Mouse (Mus musculus) mesoderm, embryonic 11.5 days (tissue): ENCODE measurements at regions not wholly inside any gene's neighbourhood (a gene's known extent, or its start where the extent isn't known, plus 50 kb on each side); places are given as distances from the start of the nearest gene placed in this dataset.
"Not testable (repeated sequence)": the region's sequence is repeated elsewhere in the genome, so short reads cannot be mapped to it uniquely, and the experiment has no call there.

Experiments
- DNase-seq: peaks from one replicate; pipeline ENCODE4 v3.0.0-alpha.2; 2012; ENCODE audit warnings: low read depth, low spot score

DNA sequence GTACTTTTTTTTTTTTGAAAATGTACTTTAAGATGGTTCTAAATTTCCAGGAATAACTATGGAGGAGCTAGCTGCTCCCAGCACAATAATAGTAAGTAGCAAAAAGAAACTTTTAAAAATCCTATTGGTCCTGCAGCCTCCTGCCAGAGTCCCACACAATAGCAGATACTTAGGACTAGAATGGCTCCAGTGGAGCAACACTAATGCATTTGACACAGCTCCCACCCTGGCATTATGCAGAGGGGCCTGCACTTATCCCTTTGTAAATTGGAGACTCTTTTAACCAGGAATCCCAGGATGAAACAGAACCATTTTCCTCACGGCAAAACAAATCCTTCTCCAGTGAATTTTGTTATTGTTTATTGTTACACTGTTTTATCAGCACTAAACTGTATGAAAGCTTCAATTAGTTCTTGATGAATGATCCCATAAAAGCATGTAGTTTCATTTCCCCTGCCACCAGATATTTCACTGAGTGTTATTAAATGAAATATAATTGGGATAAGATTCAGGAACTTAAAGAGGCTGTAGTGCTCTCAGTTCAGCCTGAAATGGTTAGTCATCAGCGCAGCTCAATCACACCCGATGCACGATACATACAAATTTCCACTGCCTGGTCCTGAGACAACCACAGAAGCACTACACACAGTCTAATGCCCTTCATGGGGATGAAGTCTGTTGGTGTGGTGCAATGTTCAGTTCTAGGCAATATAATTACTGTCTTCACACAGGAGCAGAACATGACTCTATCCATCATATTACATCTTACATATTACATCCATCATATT lies 708.6 kb upstream of the Mms22l start:
- DNase-seq = peak; percentile 69

DNA sequence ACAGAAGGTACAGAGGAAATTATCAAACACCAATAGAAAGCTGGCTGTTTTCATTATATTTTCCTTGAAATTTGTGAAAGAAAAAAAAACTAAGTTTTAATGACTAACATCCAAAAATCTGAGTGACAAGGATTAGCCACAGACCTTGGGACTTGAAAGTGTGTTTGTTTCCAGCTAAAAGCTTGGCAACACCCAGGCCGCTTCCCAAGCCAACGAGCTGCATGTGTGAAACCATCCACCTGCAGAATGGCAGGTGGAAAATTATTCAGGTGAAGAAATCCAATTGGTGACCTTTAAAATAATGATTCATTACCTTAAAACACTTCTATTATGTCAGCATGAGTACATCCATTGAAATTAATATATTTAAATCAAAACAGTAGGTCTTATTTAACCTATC lies 672.7 kb upstream of the Mms22l start:
- no peak for DNase-seq

DNA sequence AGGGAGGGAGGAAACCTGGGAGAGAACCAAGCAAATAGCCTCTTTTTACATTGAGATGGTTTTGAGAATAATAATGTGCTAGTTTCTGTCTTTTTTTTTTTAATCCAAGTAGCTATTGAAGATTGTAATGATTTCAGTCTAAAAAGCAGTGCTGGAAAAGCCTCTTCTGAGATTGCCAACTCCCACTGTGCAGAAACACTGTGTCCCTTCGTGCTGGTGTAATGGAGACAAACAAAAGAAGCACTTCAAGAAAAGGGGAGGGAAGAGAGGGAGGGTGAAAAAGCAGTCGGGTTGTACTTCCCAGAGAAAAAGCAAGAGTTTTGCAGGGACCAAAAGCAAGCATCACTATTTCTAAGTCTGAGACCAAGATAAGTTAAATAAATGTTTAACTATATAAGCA lies 669.4 kb upstream of the Mms22l start:
- DNase-seq = no peak

DNA sequence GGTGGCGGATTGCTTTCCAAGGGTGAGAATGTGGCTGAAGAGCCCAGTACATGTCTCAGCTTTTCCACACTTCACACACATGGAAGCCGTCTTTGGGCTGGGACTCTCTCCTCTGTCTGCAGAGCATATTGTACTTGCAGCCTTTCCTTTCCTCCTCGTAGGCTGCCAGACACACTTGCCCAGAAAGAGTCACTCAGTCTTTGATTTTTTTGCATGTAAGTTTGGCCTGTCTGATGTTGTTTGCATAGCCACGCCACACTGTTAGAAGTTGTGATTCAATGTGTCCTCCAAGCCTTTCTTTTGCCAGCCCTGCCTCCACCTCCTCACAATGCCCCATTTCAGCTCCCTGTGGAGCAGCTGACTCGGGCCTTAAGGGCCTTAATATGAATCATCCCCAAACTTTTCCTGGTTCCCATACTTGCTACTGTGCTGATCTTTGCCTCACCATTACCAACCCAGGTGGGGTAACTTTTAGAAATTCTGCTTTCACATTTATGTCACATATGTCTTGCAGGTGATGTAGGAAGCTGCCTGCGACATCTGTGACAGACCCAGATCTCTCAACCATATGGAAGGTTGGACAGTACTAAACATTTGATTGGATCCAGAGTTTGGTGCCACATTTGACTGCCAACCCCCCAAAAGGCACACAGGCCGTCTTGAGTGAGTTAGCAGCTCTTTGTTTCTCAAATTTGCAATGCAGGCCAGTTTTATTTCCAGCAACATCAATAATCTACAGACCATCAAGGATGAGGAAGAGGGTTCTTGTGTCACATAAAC lies 663.7 kb upstream of the Mms22l start:
- DNase-seq = no peak

DNA sequence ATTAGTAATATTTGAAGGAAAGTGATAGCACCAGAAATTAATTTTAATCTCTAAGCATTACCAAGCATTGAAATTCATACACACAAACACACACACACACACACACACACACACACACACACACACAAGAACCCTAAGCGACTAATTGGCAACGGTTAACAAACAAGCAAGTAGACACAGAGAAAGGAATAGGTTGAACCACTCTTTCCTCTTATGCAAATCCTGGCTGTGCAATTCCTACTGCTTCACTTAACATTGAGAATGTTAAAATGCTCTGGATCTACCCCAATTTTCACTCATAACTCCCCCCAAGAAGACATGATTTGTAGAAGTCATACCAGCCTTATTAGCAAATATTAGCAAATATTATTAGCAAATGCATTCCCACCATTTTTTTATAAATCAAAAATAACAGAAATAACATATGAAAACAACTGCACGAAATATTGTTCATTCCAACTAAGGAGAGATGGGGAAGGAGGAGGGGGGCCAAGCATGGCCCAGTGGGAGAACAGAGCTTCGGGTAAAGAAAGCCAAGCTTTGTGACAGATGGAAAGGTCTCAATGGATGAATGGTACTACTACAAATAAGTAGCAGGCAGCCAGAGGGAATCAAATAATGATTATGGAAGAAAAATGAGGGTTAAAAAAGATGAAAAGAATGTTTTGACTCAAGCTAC lies 652.5 kb upstream of the Mms22l start:
- DNase-seq = no peak

DNA sequence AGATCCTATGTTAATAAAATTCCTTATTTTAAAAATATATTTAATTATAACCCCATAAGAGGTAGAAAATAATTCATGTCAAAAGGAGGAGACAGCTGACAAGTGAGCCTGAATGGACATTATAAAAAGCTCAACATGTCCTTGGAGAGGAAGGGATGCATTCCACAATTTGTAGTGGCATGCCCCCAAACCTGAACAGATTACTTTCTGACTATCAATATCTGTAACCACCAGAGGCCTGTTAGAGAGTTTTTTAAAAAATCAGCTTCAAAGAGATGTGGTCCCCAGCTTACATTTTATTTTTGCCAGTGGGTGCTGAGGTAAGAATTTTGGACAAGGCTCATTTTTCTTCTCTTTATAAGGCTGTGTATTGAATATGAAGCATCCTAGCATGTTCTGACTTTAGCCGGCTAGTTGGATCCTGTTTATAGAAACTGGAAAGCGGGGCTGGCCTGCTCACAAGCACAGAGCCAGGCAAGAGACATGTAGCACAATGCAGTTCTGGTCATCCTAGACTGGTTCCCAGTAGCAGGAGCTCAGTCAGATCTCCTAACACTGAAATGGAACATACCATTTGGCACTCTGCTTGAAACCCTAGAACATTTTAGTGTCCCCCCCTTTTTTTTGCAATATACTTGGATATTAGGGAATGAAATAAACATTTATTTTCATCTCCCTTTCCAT lies 651.8 kb upstream of the Mms22l start:
- DNase-seq = no peak

DNA sequence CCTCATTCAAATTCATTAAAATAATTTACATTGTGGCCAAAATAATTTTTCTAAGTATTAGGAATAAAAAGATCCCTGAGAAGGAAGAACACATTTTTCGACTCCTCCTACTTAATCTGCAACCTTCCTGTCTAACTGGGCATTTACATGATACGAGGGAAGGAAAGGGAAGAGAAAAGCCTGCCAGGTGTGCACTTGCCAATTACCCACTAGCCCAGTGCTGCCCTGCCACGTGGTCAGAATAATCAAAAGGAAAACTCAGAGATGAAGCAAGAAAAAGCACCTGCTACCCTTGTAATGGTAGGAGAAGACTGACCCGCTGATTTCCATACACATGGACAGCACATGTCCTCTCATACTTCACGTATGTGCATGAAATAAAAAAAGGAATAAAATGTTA lies 651.0 kb upstream of the Mms22l start:
- no peak for DNase-seq

DNA sequence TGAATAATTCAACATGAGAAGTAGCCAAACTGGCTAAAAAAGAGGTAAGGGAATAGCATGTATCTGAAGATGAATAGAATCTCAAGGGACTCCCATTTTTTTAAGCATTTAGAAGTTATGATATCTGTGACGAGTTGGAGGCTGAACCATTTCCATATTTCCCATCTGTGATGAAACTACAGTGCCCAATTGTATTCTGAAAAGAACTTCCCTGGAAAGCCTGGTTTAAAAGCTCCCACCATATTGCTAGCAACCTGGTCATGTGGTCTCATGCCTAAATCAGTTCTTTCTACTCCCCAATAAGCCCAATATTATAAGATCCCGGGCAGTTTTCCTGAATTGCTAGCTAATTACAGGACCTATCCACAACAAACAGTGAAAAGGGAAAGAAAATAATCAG lies 645.6 kb upstream of the Mms22l start:
- no peak for DNase-seq

DNA sequence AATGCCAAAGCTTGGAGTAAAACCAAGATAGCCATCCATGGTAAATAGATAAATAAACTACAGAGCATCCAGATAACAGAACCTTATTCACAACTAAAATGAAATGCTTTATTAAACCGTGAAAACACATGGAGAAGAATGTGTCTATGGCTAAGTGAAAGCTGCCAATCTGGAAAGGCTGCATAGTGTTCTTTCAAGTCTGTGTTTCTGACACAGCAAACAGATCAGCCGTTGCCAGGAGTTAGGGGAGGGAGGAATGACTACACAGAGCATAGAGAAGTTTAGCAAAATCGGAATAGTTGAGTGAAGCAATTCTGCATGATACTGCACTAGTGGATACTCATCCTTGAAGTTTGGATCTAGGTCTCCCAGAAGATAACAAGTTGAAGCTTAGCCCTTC lies 633.8 kb upstream of the Mms22l start:
- DNase-seq = no peak

DNA sequence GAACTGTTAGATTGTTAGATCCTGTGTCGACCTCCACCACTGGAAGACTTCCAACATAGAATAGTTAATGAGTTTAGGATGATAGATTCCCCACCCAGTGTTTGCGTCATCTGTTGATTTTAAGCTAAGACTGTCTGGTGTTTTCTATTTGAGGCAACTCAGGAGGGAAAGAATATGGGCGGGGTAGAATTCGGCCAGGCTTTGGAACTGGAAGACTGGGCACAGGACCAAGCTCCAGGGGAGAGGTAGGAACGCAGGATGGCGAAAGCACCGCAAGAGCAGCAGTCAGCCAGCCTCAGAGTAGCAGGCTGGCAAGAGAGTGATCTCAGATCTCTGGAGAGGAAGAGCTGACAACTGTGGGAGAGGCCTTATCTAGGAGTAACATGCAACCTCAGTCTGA lies 616.2 kb upstream of the Mms22l start:
- DNase-seq = no peak

DNA sequence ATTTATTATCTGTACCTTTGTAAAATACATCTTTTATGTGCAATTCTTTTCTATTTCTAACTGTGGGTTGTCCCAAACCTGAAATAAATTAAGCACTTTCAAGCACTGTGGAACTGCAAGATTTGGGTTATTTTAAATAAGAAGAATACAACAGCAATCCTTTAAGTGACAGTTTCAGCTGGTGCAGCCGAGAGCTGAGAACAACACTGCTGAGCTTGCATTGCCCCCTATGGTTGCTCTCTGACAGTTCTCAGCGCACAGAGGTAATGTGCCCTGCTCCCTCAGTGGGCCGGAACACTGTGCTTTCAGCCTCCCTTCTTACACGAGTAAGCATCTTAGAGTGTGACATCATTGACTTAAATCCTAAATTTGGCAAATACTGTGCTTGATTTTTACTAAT lies 582.9 kb upstream of the Mms22l start:
- peak; percentile 28 for DNase-seq

DNA sequence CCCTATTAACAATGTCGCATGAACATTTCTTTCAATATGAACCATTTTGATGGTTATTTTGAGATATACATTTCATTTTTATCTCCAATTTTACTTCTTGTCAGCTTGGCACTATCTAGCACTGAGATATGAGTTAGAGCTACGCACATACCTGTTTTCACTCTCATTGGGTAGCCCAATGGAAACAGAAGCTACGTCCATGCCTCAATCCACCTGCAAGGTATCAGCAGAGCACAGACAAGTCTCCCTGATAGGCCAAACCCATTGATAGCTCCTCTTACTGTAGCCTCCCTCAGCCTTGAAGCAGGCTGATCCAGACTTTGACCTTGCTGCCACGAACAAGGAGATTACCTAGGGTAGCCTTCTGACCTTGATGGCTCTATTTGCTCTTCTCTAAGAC lies 582.4 kb upstream of the Mms22l start:
- DNase-seq = no peak

DNA sequence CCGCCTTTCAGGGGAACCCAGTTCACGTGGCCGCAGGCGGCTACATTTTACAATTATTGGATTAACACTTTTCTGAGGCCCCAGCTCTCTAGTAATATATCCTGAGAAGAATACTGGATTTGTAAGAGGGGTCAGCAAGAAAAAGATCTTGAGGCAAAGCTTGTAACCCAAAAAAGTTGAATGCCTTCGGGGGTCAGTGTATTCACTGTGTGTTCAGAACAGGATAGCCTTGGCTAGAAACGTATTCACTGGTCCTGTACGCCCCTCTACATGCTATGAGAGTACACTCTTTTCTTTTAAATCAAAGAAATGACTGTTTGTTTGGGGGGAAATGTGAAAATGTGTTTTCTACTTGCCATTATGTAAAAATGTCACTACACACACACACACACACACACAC lies 581.8 kb upstream of the Mms22l start:
- no peak for DNase-seq

DNA sequence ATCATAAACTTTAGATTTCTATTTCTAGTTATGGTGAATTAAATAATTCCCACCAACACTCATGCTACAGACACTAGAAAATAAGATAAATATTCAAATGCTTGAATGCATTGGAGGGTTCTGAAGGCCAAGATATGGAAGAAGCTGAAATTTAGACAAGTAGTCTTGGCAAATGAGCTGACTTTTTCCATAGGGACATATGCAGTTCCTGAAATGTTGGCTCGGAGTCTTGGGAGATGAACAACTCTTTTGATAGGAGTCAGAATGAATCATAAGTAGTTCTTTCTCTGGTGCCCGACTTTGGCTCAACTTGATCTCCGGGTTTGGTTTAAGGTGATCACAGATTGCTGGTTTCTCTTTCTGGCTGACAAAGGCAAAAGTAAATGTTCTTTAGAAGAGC lies 574.7 kb upstream of the Mms22l start:
- no peak for DNase-seq

DNA sequence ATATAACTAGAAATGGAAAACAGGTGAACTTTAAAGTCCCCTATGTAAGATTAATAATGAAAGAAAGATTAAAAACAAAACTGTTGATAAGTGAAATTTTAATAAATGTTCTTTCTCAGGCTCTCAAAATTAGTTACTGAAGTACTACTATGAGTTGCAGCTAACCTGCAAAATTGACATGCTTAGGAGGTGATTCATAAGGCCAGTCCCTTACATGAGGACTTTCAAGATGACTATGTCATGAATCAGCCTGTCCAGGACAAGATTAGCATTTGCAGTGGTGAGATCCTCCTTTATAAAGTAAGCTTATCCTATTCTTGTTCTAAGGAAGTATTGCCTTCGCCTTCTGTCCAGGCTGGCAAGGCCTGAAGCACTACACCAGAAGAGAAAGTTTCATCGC lies 542.1 kb upstream of the Mms22l start:
- DNase-seq = no peak

DNA sequence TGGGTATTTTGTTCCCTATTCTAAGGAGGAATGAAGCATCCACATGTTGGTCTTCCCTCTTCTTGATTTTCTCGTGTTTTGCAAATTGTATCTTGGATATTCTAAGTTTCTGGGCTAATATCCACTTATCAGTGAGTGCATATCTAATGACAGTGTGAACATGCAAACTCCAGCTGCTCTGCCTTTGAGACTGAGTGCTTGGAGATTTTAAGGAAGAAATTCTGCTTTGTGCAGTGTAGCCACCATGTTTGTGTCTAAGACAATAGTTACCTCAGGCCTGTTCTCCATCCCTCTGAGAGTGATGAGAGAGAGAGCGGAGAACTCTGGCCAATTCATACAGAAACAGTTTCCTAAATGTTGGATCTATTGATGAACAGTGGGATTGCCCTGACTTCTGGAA lies 514.1 kb upstream of the Mms22l start:
- not testable (repeated sequence) for DNase-seq

DNA sequence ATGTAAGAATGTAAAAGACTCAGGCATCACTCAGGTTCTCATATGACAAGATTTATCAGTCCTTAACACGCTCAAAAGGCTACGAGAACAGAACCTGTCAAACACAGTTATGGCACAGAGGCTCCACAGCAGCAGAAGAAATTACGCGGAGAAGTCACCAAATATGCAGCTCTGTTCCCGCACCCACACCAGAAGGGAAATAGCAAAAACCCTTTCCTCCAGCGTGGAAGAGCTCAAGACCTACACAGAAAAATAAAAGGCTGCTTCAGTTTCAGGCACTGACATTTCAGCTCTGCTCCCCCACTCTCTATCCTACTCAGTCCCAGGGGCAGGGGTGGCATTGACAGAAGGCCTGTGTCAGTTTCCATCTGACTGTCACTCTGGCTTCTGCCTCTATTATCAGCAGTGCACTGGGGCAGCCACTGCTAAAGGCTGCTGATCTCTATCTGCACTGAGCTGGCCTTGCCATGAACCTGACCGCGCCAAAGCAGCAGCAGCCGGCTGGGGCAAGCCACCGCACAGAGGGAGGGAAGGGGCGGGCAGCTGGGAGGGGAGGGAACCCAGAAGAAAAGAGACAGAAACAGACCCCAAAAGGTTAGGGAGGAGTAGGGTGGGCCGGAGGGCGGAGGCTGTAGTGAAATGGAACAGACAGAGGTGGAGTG lies 513.3 kb upstream of the Mms22l start:
- peak; percentile 71 for DNase-seq

DNA sequence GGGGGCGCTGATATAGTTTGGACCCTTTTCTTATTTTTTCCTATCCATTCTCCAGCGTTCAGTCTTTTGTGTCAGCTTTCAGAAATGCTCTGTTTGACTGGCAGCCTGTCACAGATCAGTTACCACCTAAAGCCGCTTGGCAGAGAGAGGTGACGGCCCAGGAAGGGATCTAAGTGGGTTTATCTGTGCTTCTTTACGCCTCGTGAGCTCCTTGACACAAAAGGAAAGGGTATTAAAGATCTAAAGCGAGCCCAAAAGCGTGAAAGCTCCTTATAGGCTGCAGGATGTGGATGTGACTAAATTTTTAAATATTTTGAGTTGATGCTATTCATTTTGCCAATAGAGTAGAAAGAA lies 512.8 kb upstream of the Mms22l start:
- DNase-seq = peak; percentile 32

DNA sequence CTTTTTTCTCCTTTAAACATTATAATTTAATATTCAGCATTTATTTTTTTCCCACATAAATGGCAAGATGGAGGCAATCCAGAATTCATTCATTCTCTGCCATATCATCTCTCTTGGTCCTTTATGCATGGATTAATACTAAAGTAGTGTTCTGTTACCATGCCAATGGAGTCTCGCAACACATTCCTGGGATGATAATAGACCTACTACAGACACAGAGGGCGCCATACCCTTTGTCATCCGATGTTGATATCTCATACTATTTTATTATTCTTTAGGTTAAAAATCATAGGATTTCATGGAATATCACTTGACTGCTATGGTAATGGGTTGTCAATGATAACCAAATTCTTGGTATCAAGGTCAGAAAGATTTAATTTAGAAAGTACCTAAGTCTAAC lies 512.2 kb upstream of the Mms22l start:
- DNase-seq = no peak

DNA sequence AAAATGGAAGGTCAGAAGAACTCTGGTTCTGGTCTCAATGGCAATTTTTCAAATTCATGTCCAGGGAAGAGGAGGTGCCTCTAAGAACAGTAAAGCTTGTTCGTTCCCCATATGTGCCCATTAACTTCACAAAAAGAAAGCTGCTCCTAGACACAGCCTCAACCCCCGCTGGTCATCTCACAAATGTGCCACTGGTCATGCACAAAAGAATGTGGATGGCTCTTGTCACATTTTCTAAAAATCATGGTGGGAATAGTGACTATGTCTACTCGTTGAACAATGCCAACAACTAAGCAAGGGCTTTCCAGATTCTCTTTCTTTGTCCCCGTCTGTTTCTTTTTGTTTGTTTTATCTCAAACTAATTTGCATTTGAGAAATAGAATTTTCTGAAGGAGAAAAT lies 510.3 kb upstream of the Mms22l start:
- DNase-seq = peak; percentile 62

DNA sequence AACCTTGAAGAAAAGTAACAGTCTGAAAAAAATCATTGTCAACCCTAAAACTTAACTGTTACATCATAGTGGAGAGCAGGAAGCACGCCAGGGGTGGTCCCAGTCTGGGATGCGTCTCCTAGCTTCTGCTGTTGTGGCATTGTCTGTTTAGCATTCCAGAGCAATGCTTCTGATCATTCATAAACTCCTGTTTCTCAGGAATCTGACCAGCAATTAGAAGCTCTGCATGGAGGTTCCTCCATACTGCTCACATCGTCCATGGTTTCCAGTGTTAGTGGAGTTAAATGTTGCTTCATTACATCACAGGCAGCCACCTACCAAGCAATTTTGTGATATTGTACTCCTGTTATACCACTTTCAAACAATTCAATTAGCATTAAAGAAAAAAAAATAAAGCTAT lies 502.4 kb upstream of the Mms22l start:
- DNase-seq = no peak
